Mouse (Mus musculus): ENCODE results near the gene Baz2b. TPM values are rescaled to one million over a fixed set of nuclear protein-coding genes. Genes with fewer than 3 reads are reported as not detected.

Baz2b gene
- total and polyA plus RNA-seq, 2 experiments from 2014 or later = 40.6 to 71.7 TPM

DNA sequence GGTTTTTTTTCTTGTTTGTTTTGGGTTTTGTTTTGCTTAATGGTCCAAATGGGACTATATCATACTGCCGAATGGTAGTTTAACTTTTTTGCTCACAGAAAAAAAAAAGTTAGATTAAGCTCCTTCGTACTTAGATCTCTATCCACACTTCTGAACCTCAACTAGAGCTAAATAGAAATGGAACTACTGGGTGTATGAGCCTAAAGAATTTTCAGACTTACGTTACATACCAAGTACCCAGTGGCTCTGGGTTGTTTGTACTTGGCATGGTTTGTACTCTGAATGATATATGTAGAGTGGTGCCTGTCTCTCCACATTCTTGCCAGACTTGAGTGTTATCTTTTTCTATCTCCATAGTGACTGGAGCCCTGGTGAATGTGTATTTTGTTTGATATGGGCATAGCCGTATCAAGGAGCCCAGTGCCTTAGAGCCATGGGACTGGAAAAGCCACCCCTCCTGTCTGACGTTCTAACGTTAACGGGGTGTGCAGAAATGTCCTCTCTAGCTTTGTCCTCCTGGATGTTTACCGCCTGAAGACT, 326.8 kb downstream of the Baz2b start:
- Histone ChIP-seq H3K36me3 (ENCODE audit: insufficient read depth) (no peaks in the 10 kb centered on the region), H3K27me3 (ENCODE audit: insufficient read depth, low read length) (no peaks in the 10 kb centered on the region), H3K9me3 (ENCODE audit: low read length) (no peaks in the 10 kb centered on the region), H3K4me1 (ENCODE audit: insufficient read depth) (0 out of 2 replicates have a peak, but pooled peaks cover 4% of the 10 kb centered on the region), H3K9ac (no peak overlapping the region; the same call in 1 of the 2 replicates), H3K4me3 (ENCODE audit: low read depth, low read length) (peak overlapping the region; percentile 81), H3K27ac (ENCODE audit: low read depth, low read length) (no peak overlapping the region), H3K4me2 (ENCODE audit: low read depth) (peak overlapping the region; percentile 95)
- WGBS = 72% methylated on average over 8 of the region's 8 CpGs
- DNase-seq (no peak), ATAC-seq (peak; percentile 10; the same call in 1 of the 2 replicates)
- TF ChIP-seq CTCF (IDR thresholded peaks at IDR 0.05; ENCODE audit: low read depth) = no peak

DNA sequence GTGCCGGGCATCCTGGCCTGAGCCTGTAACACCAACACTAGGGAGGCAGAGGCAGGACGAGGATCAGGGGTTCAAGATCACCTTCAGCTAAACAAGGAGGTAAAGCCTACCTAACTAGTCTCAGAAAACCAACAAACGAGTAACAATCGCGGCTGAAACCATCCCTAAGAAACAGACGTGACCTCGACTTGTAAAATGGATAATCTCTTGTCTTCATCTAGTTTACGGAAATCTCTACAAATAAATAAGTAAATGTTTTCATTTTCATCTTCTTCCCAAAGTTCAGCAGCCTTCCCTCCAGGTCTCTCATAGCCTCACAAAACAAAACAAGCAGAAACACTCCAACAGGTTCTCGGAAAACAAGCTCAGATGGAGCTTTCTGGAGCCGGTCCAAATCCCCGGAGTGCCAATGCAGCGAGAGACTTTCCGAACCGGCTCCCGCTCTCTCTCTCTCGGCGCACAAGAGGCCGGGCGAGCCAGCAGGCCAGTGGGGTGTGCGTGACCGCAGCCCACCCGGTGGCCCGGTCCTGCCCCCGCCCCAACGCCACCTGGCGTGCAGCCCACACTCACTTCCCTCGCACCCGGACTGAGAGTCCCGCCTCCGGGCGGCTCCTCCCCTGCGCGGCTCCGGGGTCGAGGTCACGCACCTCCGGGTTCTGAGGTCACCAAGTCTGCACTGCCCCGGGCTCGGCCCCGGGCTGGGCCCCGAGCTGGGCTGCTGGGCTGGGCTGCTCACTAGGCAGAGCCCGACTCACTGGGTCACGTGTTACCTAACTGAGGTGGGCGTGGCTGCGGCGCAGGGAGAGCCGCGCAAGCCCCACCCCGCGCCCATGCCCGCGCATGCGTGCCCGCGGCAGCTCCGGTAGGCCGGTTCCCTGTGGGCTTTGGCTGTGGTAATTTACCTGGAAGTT, 327.6 kb downstream of the Baz2b start, which contains the start of gene Wdsub1:
Gene Wdsub1, minus strand, starts transcription at position 761 of the 911 bp plus-strand sequence.
- Histone ChIP-seq H3K4me2 (ENCODE audit: low read depth) (peak within 1 kb of the TSS; percentile 95), H3K4me3 (ENCODE audit: low read depth, low read length) (peak within 1 kb of the TSS; percentile 81), H3K36me3 (ENCODE audit: insufficient read depth) (no peaks in the 10 kb centered on the region), H3K9me3 (ENCODE audit: low read length) (no peaks in the 10 kb centered on the region), H3K27ac (ENCODE audit: low read depth, low read length) (no peak within 1 kb of the TSS; the same call in 1 of the 2 replicates), H3K27me3 (ENCODE audit: insufficient read depth, low read length) (no peaks in the 10 kb centered on the region), H3K4me1 (ENCODE audit: insufficient read depth) (0 out of 2 replicates have a peak, but pooled peaks cover 4% of the 10 kb centered on the region), H3K9ac (peak within 1 kb of the TSS; percentile 69)
- DNase-seq (peak; percentile 91), ATAC-seq (peak; percentile 98)
- WGBS = 5% methylated on average over 57 of the region's 57 CpGs
- peak; percentile 26; the same call in 1 of the 2 replicates for TF ChIP-seq CTCF (IDR thresholded peaks at IDR 0.05; ENCODE audit: low read depth)

DNA sequence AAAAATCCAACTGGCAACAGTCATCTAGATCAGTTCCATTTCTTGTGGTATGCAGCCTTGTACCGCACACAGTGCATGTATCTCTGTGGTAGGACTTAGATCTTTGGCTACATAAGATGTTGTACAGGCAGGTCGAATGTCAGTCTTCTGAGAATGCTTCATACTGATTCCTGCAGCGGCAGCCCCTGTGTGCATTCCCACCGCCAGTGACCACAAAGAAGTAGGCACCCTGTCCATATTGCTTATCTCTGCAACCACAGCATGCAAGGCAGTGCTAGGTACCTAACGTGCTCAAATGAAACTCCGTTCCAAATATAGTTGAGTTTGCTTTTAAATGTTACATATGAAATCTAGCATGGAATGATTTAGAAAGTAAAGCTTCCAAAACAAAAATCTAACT, 328.2 kb downstream of the Baz2b start:
- H3K27ac ChIP-seq (ENCODE audit: low read depth, low read length) = no peak overlapping the region
- H3K4me3 ChIP-seq (ENCODE audit: low read depth, low read length) = 0 out of 2 replicates have a peak overlapping the region, but pooled peaks have one; percentile 81
- DNase-seq = no peak
- H3K4me2 ChIP-seq (ENCODE audit: low read depth) = peak overlapping the region; percentile 95
- H3K4me1 ChIP-seq (ENCODE audit: insufficient read depth) = 0 out of 2 replicates have a peak, but pooled peaks cover 4% of the 10 kb centered on the region
- no peaks in the 10 kb centered on the region for H3K36me3 ChIP-seq (ENCODE audit: insufficient read depth)
- H3K9ac ChIP-seq = no peak overlapping the region
- H3K9me3 ChIP-seq (ENCODE audit: low read length) = no peaks in the 10 kb centered on the region
- no peak for TF ChIP-seq CTCF (IDR thresholded peaks at IDR 0.05; ENCODE audit: low read depth)
- 76% methylated on average over 6 of the region's 6 CpGs for WGBS
- no peaks in the 10 kb centered on the region for H3K27me3 ChIP-seq (ENCODE audit: insufficient read depth, low read length)
- no peak for ATAC-seq

DNA sequence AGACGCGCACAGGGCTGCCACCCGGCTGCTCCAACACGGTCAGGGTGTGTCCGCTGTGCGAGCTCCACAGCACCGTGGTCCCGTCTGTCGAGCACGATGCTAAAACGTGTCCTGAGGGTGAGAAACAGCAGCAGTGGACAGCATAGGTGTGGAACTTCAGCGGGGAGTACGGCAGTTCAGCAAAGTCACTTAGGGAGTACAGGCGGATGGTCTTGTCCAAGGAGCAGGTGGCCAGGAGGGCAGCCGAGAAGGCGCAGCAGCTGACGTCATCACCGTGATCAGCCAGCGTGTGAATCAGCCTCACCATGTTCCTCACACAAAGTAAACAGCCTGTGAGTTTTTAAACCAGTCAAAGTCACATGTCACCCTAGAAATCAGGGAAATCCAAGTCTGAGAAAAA, 331.4 kb downstream of the Baz2b start:
- no peak overlapping the region for H3K4me2 ChIP-seq (ENCODE audit: low read depth)
- H3K4me3 ChIP-seq (ENCODE audit: low read depth, low read length) = no peak overlapping the region
- H3K9ac ChIP-seq = no peak overlapping the region
- no peak overlapping the region for H3K27ac ChIP-seq (ENCODE audit: low read depth, low read length)
- ATAC-seq = no peak
- no peak for TF ChIP-seq CTCF (IDR thresholded peaks at IDR 0.05; ENCODE audit: low read depth)
- no peaks in the 10 kb centered on the region for H3K27me3 ChIP-seq (ENCODE audit: insufficient read depth, low read length)
- no peak for DNase-seq
- H3K36me3 ChIP-seq (ENCODE audit: insufficient read depth) = no peaks in the 10 kb centered on the region
- WGBS = 82% methylated on average over 19 of the region's 19 CpGs
- H3K9me3 ChIP-seq (ENCODE audit: low read length) = no peaks in the 10 kb centered on the region
- H3K4me1 ChIP-seq (ENCODE audit: insufficient read depth) = 0 out of 2 replicates have a peak, but pooled peaks cover 4% of the 10 kb centered on the region

DNA sequence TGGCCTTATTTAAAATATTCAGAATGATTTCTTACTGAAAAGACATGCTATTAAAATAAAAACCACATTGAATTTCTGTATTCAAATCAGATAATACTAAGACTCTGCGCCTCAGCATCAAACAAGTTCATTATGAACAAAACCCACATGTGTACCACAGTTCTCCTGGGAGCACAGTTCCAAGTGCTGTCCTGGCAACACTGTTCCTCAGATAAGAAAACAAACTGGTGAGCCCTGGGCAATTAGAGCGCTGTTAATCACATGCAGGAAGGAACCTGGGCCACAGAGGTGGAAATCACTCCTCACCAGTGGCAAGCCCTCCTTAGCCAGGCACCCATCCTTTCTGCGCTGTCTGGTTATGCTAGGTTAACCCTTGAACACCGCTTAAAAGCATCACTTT, 332.3 kb downstream of the Baz2b start:
- Histone ChIP-seq H3K9me3 (ENCODE audit: low read length) (no peaks in the 10 kb centered on the region), H3K4me3 (ENCODE audit: low read depth, low read length) (no peak overlapping the region), H3K36me3 (ENCODE audit: insufficient read depth) (no peaks in the 10 kb centered on the region), H3K27me3 (ENCODE audit: insufficient read depth, low read length) (no peaks in the 10 kb centered on the region), H3K9ac (no peak overlapping the region), H3K27ac (ENCODE audit: low read depth, low read length) (no peak overlapping the region), H3K4me1 (ENCODE audit: insufficient read depth) (0 out of 2 replicates have a peak, but pooled peaks cover 4% of the 10 kb centered on the region), H3K4me2 (ENCODE audit: low read depth) (no peak overlapping the region)
- DNase-seq (no peak), ATAC-seq (no peak)
- no peak for TF ChIP-seq CTCF (IDR thresholded peaks at IDR 0.05; ENCODE audit: low read depth)
- 92% methylated on average over 4 of the region's 4 CpGs for WGBS

DNA sequence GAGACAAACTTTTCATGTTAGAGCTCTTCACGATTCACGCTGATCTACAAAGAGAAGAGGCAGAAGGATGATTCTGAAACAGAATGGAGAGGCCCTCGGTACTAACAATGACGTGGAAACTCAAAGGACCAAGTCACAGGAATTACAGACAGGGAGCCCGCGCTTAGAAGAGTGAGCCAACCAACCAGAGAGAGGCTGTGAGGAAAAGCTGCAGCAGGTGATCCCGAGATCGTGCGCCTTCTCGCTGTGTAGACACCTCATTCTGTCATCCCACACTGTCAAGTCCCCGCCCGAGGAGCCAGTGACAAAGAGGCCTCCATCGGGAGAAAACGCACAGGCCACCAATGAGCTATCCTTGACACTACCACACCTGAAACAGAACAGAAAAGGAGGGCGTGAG, 333.2 kb downstream of the Baz2b start:
- Histone ChIP-seq H3K4me2 (ENCODE audit: low read depth) (no peak overlapping the region), H3K9ac (no peak overlapping the region), H3K4me3 (ENCODE audit: low read depth, low read length) (no peak overlapping the region), H3K36me3 (ENCODE audit: insufficient read depth) (no peaks in the 10 kb centered on the region), H3K27me3 (ENCODE audit: insufficient read depth, low read length) (no peaks in the 10 kb centered on the region), H3K9me3 (ENCODE audit: low read length) (no peaks in the 10 kb centered on the region), H3K27ac (ENCODE audit: low read depth, low read length) (no peak overlapping the region), H3K4me1 (ENCODE audit: insufficient read depth) (0 out of 2 replicates have a peak, but pooled peaks cover under 1% of the 10 kb centered on the region)
- no peak for TF ChIP-seq CTCF (IDR thresholded peaks at IDR 0.05; ENCODE audit: low read depth)
- DNase-seq = no peak
- WGBS = 90% methylated on average over 15 of the region's 15 CpGs
- no peak for ATAC-seq

DNA sequence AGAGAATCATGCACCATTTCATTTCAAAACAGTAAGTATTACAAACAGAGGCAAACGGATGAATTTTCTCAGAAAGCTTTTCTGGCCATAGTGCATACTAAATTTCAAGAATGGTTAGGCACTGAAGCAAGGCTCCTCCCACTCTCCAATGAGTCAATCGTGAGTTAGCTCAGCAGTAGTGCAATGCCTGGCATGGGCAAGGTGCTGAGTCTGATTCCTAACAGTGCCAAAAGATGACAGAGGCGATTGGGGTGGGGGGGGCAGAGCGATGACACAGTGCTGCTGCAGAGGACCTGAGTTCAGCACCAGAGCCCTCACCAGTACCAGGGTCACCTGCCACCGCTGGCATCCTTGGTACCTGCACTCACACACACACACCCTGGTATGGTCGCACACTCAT, 339.1 kb downstream of the Baz2b start:
- no peak overlapping the region for H3K4me3 ChIP-seq (ENCODE audit: low read depth, low read length)
- 88% methylated on average over 6 of the region's 6 CpGs for WGBS
- no peak overlapping the region for H3K9ac ChIP-seq
- TF ChIP-seq CTCF (IDR thresholded peaks at IDR 0.05; ENCODE audit: low read depth) = no peak
- H3K27me3 ChIP-seq (ENCODE audit: insufficient read depth, low read length) = no peaks in the 10 kb centered on the region
- ATAC-seq = no peak
- H3K36me3 ChIP-seq (ENCODE audit: insufficient read depth) = no peaks in the 10 kb centered on the region
- no peak overlapping the region for H3K4me2 ChIP-seq (ENCODE audit: low read depth)
- H3K27ac ChIP-seq (ENCODE audit: low read depth, low read length) = no peak overlapping the region
- no peak for DNase-seq
- no peaks in the 10 kb centered on the region for H3K4me1 ChIP-seq (ENCODE audit: insufficient read depth)
- no peaks in the 10 kb centered on the region for H3K9me3 ChIP-seq (ENCODE audit: low read length)
